ENCODE assay signal across 8 mouse cellular contexts in genomic region chr1:131910001-131910648, GRCm38 (mm10). TPM values are rescaled to one million over a fixed set of nuclear protein-coding genes. Genes with fewer than 3 reads are reported as not detected.
A peak's percentile ranks its signal among the peaks of the same experiment; 100 is the strongest.
DNase-seq lines count a peak whose midpoint lies in the region; ATAC-seq lines count a peak whose summit lies in the region.

TSS of gene Nucks1 (plus strand) at chr1:131910534.

- H3K4me1 ChIP-seq in heart, embryonic 14.5 days (ENCODE audit: control insufficient read depth in 2 of 2, insufficient read depth in 2 of 2, low read length in 2 of 2) = peaks cover 0 to 5% of the 10 kb centered on the region in 2 experiments; a peak in 3 of 4 replicates
- H3K4me1 ChIP-seq in liver, embryonic 13.5 days (replicated peaks) = peaks cover 34% of the 10 kb centered on the region
- peaks cover 12% of the 10 kb centered on the region for H3K4me1 ChIP-seq in stomach, embryonic 16.5 days (ENCODE audit: control insufficient read depth, insufficient read depth, low read length)

- H3K4me2 ChIP-seq in heart, embryonic 14.5 days (ENCODE audit: low read length) = peak within 1 kb of the TSS; percentile 65
- H3K4me2 ChIP-seq in liver, embryonic 13.5 days = peak within 1 kb of the TSS; percentile 85
- peak within 1 kb of the TSS; percentile 86 for H3K4me2 ChIP-seq in stomach, embryonic 16.5 days (ENCODE audit: low read depth, low read length)

- ATAC-seq in CD4-positive, CD25-positive, alpha-beta regulatory T cell, adult 4 months = peak; percentile 95
- ATAC-seq in heart, embryonic 14.5 days (ENCODE audit: insufficient number of reproducible peaks, insufficient read depth, low FRiP score, low read depth) = peak; percentile 99
- peak; percentile 96 for ATAC-seq in liver, embryonic 13.5 days (ENCODE audit: low read depth)
- peak; percentile 99 for ATAC-seq in stomach, embryonic 16.5 days (ENCODE audit: insufficient read depth, low FRiP score)

- peak; percentile 98 for DNase-seq in c-Kit-negative CD71-positive TER-119-positive erythroid progenitor cells, embryonic 14.5 days (ENCODE audit: low read depth, low spot score)
- peak; percentile 95 for DNase-seq in fibroblast of lung, adult 2 months (ENCODE audit: low read depth)
- peak; percentile 100 for DNase-seq in kidney, postnatal 14 days
- peak; percentile 99 for DNase-seq in liver, embryonic 13.5 days
- DNase-seq in neural tube, embryonic 10.5 days (ENCODE audit: extremely low spot score, low spot score) = peak; percentile 98

- H3K36me3 ChIP-seq in heart, embryonic 14.5 days (ENCODE audit: control insufficient read depth, insufficient read depth, low read length) = peaks cover 3% of the 10 kb centered on the region; the same call in 1 of the 2 replicates
- H3K36me3 ChIP-seq in liver, embryonic 13.5 days = peaks cover 19% of the 10 kb centered on the region
- H3K36me3 ChIP-seq in stomach, embryonic 16.5 days (ENCODE audit: control insufficient read depth, insufficient read depth, low read length) = no peaks in the 10 kb centered on the region

- H3K9ac ChIP-seq in heart, embryonic 14.5 days (ENCODE audit: low read length) = peak within 1 kb of the TSS; percentile 98
- peak within 1 kb of the TSS; percentile 96 for H3K9ac ChIP-seq in liver, embryonic 13.5 days
- H3K9ac ChIP-seq in stomach, embryonic 16.5 days (ENCODE audit: low read length) = peak within 1 kb of the TSS; percentile 98

- H3K27me3 ChIP-seq in heart, embryonic 14.5 days (ENCODE audit: control insufficient read depth, insufficient read depth, low read length) = peaks cover 9% of the 10 kb centered on the region
- H3K27me3 ChIP-seq in liver, embryonic 13.5 days = peaks cover 24% of the 10 kb centered on the region
- H3K27me3 ChIP-seq in stomach, embryonic 16.5 days (ENCODE audit: control insufficient read depth, insufficient read depth, low read length) = no peaks in the 10 kb centered on the region

- no peaks in the 10 kb centered on the region for H3K9me3 ChIP-seq in heart, embryonic 14.5 days (ENCODE audit: control insufficient read depth, low read length)
- H3K9me3 ChIP-seq in liver, embryonic 13.5 days (replicated peaks) = no peaks in the 10 kb centered on the region
- no peaks in the 10 kb centered on the region for H3K9me3 ChIP-seq in stomach, embryonic 16.5 days (replicated peaks; ENCODE audit: control insufficient read depth, low read length)

- under 1% methylated on average over 35 of the region's 35 CpGs for WGBS in heart, embryonic 14.5 days
- under 1% methylated on average over 35 of the region's 35 CpGs for WGBS in liver, embryonic 13.5 days (ENCODE audit: insufficient replicate concordance)
- WGBS in stomach, embryonic 16.5 days = under 1% methylated on average over 35 of the region's 35 CpGs

- H3K27ac ChIP-seq in heart, embryonic 14.5 days (replicated peaks in 1 of 2; ENCODE audit: control insufficient read depth in 1 of 2, insufficient read depth in 1 of 2, low read depth in 2 of 2, low read length in 2 of 2) = peak within 1 kb of the TSS; percentile 87 to 99
- H3K27ac ChIP-seq in liver, embryonic 13.5 days = peak within 1 kb of the TSS; percentile 94
- H3K27ac ChIP-seq in stomach, embryonic 16.5 days (ENCODE audit: low read length) = peak within 1 kb of the TSS; percentile 98

- peak within 1 kb of the TSS; percentile 87 to 98 for H3K4me3 ChIP-seq in heart, embryonic 14.5 days (ENCODE audit: control insufficient read depth in 1 of 2, insufficient read depth in 1 of 2, low read depth in 1 of 2, low read length in 2 of 2)
- H3K4me3 ChIP-seq in liver, embryonic 13.5 days (replicated peaks) = peak within 1 kb of the TSS; percentile 96
- H3K4me3 ChIP-seq in stomach, embryonic 16.5 days (replicated peaks; ENCODE audit: low read length) = peak within 1 kb of the TSS; percentile 97

RNA-seq across cellular contexts. Expression of gene Nucks1, which starts in this region (rescaled TPM):
- polyA plus RNA-seq in CD4-positive, CD25-positive, alpha-beta regulatory T cell, adult 4 months (2017; shearing (Covaris generic)) = 10 to 100 TPM; 39.1 to 46.2 TPM
- polyA plus RNA-seq in heart, embryonic 14.5 days (2014; fragmentation: Nextera tagmentation; extraction: Ambion mirVana) = 27.4 and 32.4 TPM in 2 replicates
- 42.5 and 52.7 TPM in 2 replicates for polyA plus RNA-seq in liver, embryonic 13.5 days (2015; fragmentation: Nextera tagmentation; extraction: Ambion mirVana)
- 57.8 and 64.1 TPM in 2 replicates for polyA plus RNA-seq in stomach, embryonic 16.5 days (2015; fragmentation: Nextera tagmentation; extraction: Ambion mirVana)

Comparison
In these comparisons a context has a peak if more than half of its experiments do, and no peak if none do; other contexts are left out.
1. Peak in every context shown above with its lines: DNase-seq, ATAC-seq, H3K4me3 ChIP-seq and H3K27ac ChIP-seq.